Mouse (Mus musculus): ENCODE measurements at regions not wholly inside any gene's neighbourhood (a gene's known extent, or its start where the extent isn't known, plus 50 kb on each side); places are given as distances from the start of the nearest gene placed in this dataset.

- TF ChIP-seq CTCF (IDR thresholded peaks at IDR 0.05; ENCODE audit: borderline replicate concordance, insufficient read depth, low read length) (no peak), POLR2A (IDR thresholded peaks at IDR 0.05; ENCODE audit: low read depth, low read length) (no peak)
Measured at GRCm38 (mm10) chr8:82459007-82459406, 56.0 kb upstream of the Il15 start.
